Mouse (Mus musculus) MEL (cell line): ENCODE results near the gene Adgrg5. TPM values are rescaled to one million over a fixed set of nuclear protein-coding genes. Genes with fewer than 3 reads are reported as not detected.

Experiments used
- DNase-seq: peaks from one replicate; pipeline ENCODE4 v3.0.0; 2011; ENCODE audit warnings: low read depth, low spot score
- H3K27ac ChIP-seq: 2 replicates; pipeline ENCODE4 v1.5.1; 2012; ENCODE audit warnings: low read depth, mild to moderate bottlenecking, control low read depth, low read length, moderate library complexity; ENCODE audit not compliant: control insufficient read depth
- H3K27me3 ChIP-seq, 2 experiments: fragments of 150-350 bp in 1 of 2; sonication (generic) in 1 of 2; 2 replicates each; pipeline ENCODE4 v1.6.1; 2012; ENCODE audit warnings: low read length in 2 of 2, mild to moderate bottlenecking in 2 of 2, improper control_type of control experiment in 1 of 2, moderate library complexity in 1 of 2; ENCODE audit not compliant: insufficient read depth in 2 of 2, control insufficient read depth in 1 of 2
- H3K36me3 ChIP-seq, 2 experiments: 2 replicates each; pipeline ENCODE4 v1.6.1; 2012 to 2014; ENCODE audit warnings: low read length in 2 of 2, improper control_type of control experiment in 1 of 2, inconsistent platforms in 1 of 2, mild to moderate bottlenecking in 1 of 2; ENCODE audit not compliant: insufficient read depth in 2 of 2, control insufficient read depth in 1 of 2
- H3K4me1 ChIP-seq, 2 experiments: fragments of 150-350 bp in 1 of 2; sonication (generic) in 1 of 2; 2 replicates each; pipeline ENCODE4 v1.6.1; 2012; ENCODE audit warnings: low read length in 2 of 2, improper control_type of control experiment in 1 of 2, mild to moderate bottlenecking in 1 of 2; ENCODE audit not compliant: insufficient read depth in 2 of 2, control insufficient read depth in 1 of 2
- H3K4me3 ChIP-seq, 2 experiments: fragments of 150-350 bp in 1 of 2; sonication (generic) in 1 of 2; 2 replicates each; pipeline ENCODE4 v1.5.1; 2012; ENCODE audit warnings: low read depth in 2 of 2, low read length in 2 of 2, mild to moderate bottlenecking in 2 of 2, moderate library complexity in 2 of 2, control low read depth in 1 of 2, improper control_type of control experiment in 1 of 2; ENCODE audit not compliant: control insufficient read depth in 1 of 2, insufficient read depth in 1 of 2
- H3K79me2 ChIP-seq: 2 replicates; pipeline ENCODE4 v1.6.1; 2012; ENCODE audit warnings: mild to moderate bottlenecking, low read length, moderate library complexity; ENCODE audit not compliant: control insufficient read depth, poor library complexity, insufficient read depth
- H3K9ac ChIP-seq: 2 replicates; pipeline ENCODE4 v1.6.1; 2012; ENCODE audit warnings: low read depth, mild to moderate bottlenecking, control low read depth, low read length, moderate library complexity; ENCODE audit not compliant: control insufficient read depth, poor library complexity, severe bottlenecking
- H3K9me3 ChIP-seq: fragments of 150-350 bp; sonication (generic); replicated peaks from 2 replicates; pipeline ENCODE4 v1.6.1; 2012; ENCODE audit warnings: mild to moderate bottlenecking, low read length, improper control_type of control experiment, moderate library complexity; ENCODE audit not compliant: insufficient read depth
- BHLHE40 ChIP-seq: IDR thresholded peaks from 2 replicates; pipeline ENCODE4 v1.6.1; 2012; ENCODE audit warnings: low read depth, mild to moderate bottlenecking, inconsistent platforms, low read length, improper control_type of control experiment, borderline replicate concordance
- CHD1 ChIP-seq: IDR thresholded peaks from 2 replicates; pipeline ENCODE4 v1.6.1; 2012; ENCODE audit warnings: low read depth, mild to moderate bottlenecking, inconsistent platforms, low read length, improper control_type of control experiment
- CHD2 ChIP-seq: IDR thresholded peaks from 2 replicates; pipeline ENCODE4 v1.6.1; 2011; ENCODE audit warnings: low read length, improper control_type of control experiment
- E2F4 ChIP-seq: IDR thresholded peaks from 2 replicates; pipeline ENCODE4 v1.6.1; 2011; ENCODE audit warnings: low read depth, low read length, improper control_type of control experiment, borderline replicate concordance
- EP300 ChIP-seq, 2 experiments: IDR thresholded peaks; 2 replicates each; pipeline ENCODE4 v1.6.1; 2011; ENCODE audit warnings: improper control_type of control experiment in 2 of 2, low read length in 2 of 2, low read depth in 1 of 2, mild to moderate bottlenecking in 1 of 2
- ETS1 ChIP-seq: IDR thresholded peaks from 2 replicates; pipeline ENCODE4 v1.6.1; 2012; ENCODE audit warnings: low read depth, mild to moderate bottlenecking, inconsistent platforms, low read length, improper control_type of control experiment, moderate library complexity
- GABPA ChIP-seq: IDR thresholded peaks from 2 replicates; pipeline ENCODE4 v1.6.1; 2012; ENCODE audit warnings: low read depth, mild to moderate bottlenecking, inconsistent platforms, low read length, improper control_type of control experiment, moderate library complexity
- GATA1 ChIP-seq: IDR thresholded peaks from 2 replicates; pipeline ENCODE4 v1.6.1; 2011; ENCODE audit warnings: low read depth, low read length, improper control_type of control experiment
- HCFC1 ChIP-seq: IDR thresholded peaks from 2 replicates; pipeline ENCODE4 v1.6.1; 2012; ENCODE audit warnings: low read depth, mild to moderate bottlenecking, inconsistent platforms, low read length, improper control_type of control experiment, moderate library complexity
- JUND ChIP-seq: IDR thresholded peaks from 2 replicates; pipeline ENCODE4 v1.6.1; 2011; ENCODE audit warnings: low read depth, mild to moderate bottlenecking, improper control_type of control experiment, low read length
- KAT2A ChIP-seq: conservative IDR thresholded peaks from 2 replicates; pipeline ENCODE4 v1.6.1; 2012; ENCODE audit warnings: low read depth, low read length, improper control_type of control experiment, inconsistent platforms
- MAFK ChIP-seq: IDR thresholded peaks from 2 replicates; pipeline ENCODE4 v1.6.1; 2011; ENCODE audit warnings: low read depth, mild to moderate bottlenecking, low read length, improper control_type of control experiment, borderline replicate concordance
- MAX ChIP-seq: IDR thresholded peaks from 2 replicates; pipeline ENCODE4 v1.6.1; 2011; ENCODE audit warnings: low read length, improper control_type of control experiment
- MAZ ChIP-seq: IDR thresholded peaks from 2 replicates; pipeline ENCODE4 v1.6.1; 2012; ENCODE audit warnings: low read depth, mild to moderate bottlenecking, inconsistent platforms, low read length, improper control_type of control experiment
- MEF2A ChIP-seq: IDR thresholded peaks from 2 replicates; pipeline ENCODE4 v1.6.1; 2014; ENCODE audit warnings: low read depth, mild to moderate bottlenecking, inconsistent platforms, low read length, improper control_type of control experiment; ENCODE audit not compliant: poor library complexity, insufficient replicate concordance, severe bottlenecking; ENCODE audit errors: extremely low read depth
- MXI1 ChIP-seq: IDR thresholded peaks from 2 replicates; pipeline ENCODE4 v1.6.1; 2011; ENCODE audit warnings: mild to moderate bottlenecking, low read depth, low read length, improper control_type of control experiment
- MYB ChIP-seq: IDR thresholded peaks from 2 replicates; pipeline ENCODE4 v1.6.1; 2011; ENCODE audit warnings: mild to moderate bottlenecking, low read depth, low read length, improper control_type of control experiment
- MYC ChIP-seq: IDR thresholded peaks from 2 replicates; pipeline ENCODE4 v1.6.1; 2011; ENCODE audit warnings: low read depth, mild to moderate bottlenecking, low read length, improper control_type of control experiment, moderate library complexity
- NELFE ChIP-seq: IDR thresholded peaks from 2 replicates; pipeline ENCODE4 v1.6.1; 2011; ENCODE audit warnings: low read depth, low read length, improper control_type of control experiment
- NRF1 ChIP-seq: IDR thresholded peaks from 2 replicates; pipeline ENCODE4 v1.6.1; 2014; ENCODE audit warnings: low read depth, mild to moderate bottlenecking, inconsistent platforms, low read length, improper control_type of control experiment, moderate library complexity; ENCODE audit not compliant: poor library complexity, insufficient read depth, severe bottlenecking
- POLR2A ChIP-seq, 2 experiments: IDR thresholded peaks; 2 replicates each; pipeline ENCODE4 v1.6.1; 2011 to 2012; ENCODE audit warnings: low read length in 2 of 2, mild to moderate bottlenecking in 2 of 2, control low read depth in 1 of 2, improper control_type of control experiment in 1 of 2, low read depth in 1 of 2, moderate library complexity in 1 of 2; ENCODE audit not compliant: control insufficient read depth in 1 of 2, insufficient read depth in 1 of 2, poor library complexity in 1 of 2
- POLR2AphosphoS2 ChIP-seq: IDR thresholded peaks from 2 replicates; pipeline ENCODE4 v1.6.1; 2011; ENCODE audit warnings: low read length, improper control_type of control experiment
- POLR2AphosphoS5 ChIP-seq: IDR thresholded peaks from 2 replicates; pipeline ENCODE4 v1.6.1; 2012; ENCODE audit warnings: low read depth, borderline replicate concordance, mild to moderate bottlenecking, inconsistent platforms, low read length, moderate library complexity, mixed read lengths
- RAD21 ChIP-seq: IDR thresholded peaks from 2 replicates; pipeline ENCODE4 v1.6.1; 2011; ENCODE audit warnings: mild to moderate bottlenecking, low read depth, low read length, improper control_type of control experiment
- RCOR1 ChIP-seq: IDR thresholded peaks from 2 replicates; pipeline ENCODE4 v1.6.1; 2012; ENCODE audit warnings: low read depth, mild to moderate bottlenecking, inconsistent platforms, low read length, improper control_type of control experiment
- SIN3A ChIP-seq: IDR thresholded peaks from 2 replicates; pipeline ENCODE4 v1.6.1; 2012; ENCODE audit warnings: low read length, improper control_type of control experiment, inconsistent platforms
- SMC3 ChIP-seq: IDR thresholded peaks from 2 replicates; pipeline ENCODE4 v1.6.1; 2011; ENCODE audit warnings: low read depth, low read length, improper control_type of control experiment
- TAL1 ChIP-seq: IDR thresholded peaks from 2 replicates; pipeline ENCODE4 v1.6.1; 2012; ENCODE audit warnings: mild to moderate bottlenecking, inconsistent platforms, low read length, moderate library complexity, mixed read lengths
- TBP ChIP-seq: IDR thresholded peaks from 2 replicates; pipeline ENCODE4 v1.8.0; 2011; ENCODE audit warnings: low read depth, low read length, improper control_type of control experiment
- UBTF ChIP-seq: IDR thresholded peaks from 2 replicates; pipeline ENCODE4 v1.6.1; 2012; ENCODE audit warnings: low read depth, mild to moderate bottlenecking, inconsistent platforms, low read length, improper control_type of control experiment, moderate library complexity, borderline replicate concordance; ENCODE audit not compliant: insufficient read depth
- USF1 ChIP-seq: IDR thresholded peaks from 2 replicates; pipeline ENCODE4 v1.6.1; 2014; ENCODE audit warnings: low read depth, mild to moderate bottlenecking, inconsistent platforms, low read length, improper control_type of control experiment, moderate library complexity
- ZC3H11A ChIP-seq: IDR thresholded peaks from 2 replicates; pipeline ENCODE4 v1.6.1; 2012; ENCODE audit warnings: low read depth, mild to moderate bottlenecking, inconsistent platforms, low read length, improper control_type of control experiment
- ZKSCAN1 ChIP-seq: IDR thresholded peaks from 2 replicates; pipeline ENCODE4 v1.6.1; 2012; ENCODE audit warnings: low read depth, mild to moderate bottlenecking, inconsistent platforms, low read length, improper control_type of control experiment, moderate library complexity
- ZMIZ1 ChIP-seq: IDR thresholded peaks from 2 replicates; pipeline ENCODE4 v1.6.1; 2012; ENCODE audit warnings: low read depth, mild to moderate bottlenecking, inconsistent platforms, low read length, improper control_type of control experiment, moderate library complexity
- ZNF384 ChIP-seq: IDR thresholded peaks from 2 replicates; pipeline ENCODE4 v1.6.1; 2012; ENCODE audit warnings: low read depth, mild to moderate bottlenecking, inconsistent platforms, low read length, improper control_type of control experiment
- polyA plus RNA-seq, 2 experiments: library from polyadenylated mRNA; stranded (reverse) in 1 of 2; unstranded in 1 of 2; fragments of >175 nt in 1 of 2; fragments of >200 nt in 1 of 2; gene quantifications; 2 replicates each; pipeline versions ENCODE4 v1.2.1 to v1.2.4; 2012; ENCODE audit warnings: low replicate concordance in 2 of 2, low read depth in 1 of 2; ENCODE audit not compliant: insufficient read length in 2 of 2, insufficient read depth in 1 of 2, missing spikeins in 1 of 2
- total RNA-seq: library from RNA; depleted of rRNA; stranded (reverse); fragments of 300-350 nt; gene quantifications from 2 replicates; pipeline ENCODE4 v1.2.3, GENCODE M21; 2012

Adgrg5 gene
- total and polyA plus RNA-seq, 3 experiments = 0.04 to 1.3 TPM; not detected in 1

DNA sequence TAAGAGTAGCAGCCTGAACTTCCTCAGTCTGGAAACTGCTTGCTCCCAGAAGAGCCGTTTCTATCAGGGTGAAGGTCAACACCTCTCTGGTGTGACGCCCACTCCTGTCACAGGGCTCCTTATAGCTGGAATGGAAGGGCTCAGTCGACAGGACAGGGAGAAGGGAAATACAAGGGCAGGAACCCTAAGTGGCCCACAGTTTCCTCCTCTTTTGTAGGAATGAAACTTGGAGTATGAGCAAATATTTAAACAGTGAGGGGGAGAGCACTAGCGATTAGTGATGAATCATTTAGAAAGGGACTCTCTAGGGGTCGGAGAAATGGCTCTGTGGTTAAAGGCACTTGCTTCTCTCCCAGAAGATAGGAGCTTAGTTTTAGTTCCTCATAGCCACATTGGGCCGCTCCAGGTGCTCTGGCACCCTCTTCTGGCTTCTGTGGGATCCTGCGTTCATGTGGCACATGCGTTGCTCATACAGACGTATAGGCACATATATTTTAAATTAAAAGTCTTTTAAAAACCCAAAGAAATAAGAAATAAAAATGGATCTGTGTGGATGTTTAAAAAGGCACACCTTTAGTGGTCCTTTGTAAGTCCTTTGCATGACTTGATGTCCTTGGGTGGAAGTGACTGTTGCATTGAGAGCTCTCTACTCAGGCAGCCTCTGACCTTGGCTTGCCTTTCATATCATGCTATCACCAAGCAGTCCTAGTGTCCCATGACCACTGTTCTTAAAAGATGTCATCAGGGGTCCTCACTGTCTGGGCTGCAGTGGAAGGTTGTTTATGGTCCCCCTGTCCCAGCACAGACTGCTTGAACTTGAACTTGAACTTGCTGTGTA is 31.6 kb downstream of the Adgrg5 start:
- no peaks in the 10 kb centered on the region for H3K9me3 ChIP-seq
- DNase-seq = peak; percentile 88
- no peaks in the 10 kb centered on the region for H3K79me2 ChIP-seq
- H3K9ac ChIP-seq = peak overlapping the region; percentile 55
- peaks cover 0 to 4% of the 10 kb centered on the region in 2 experiments; a peak in 2 of 4 replicates for H3K36me3 ChIP-seq
- H3K27me3 ChIP-seq = no peaks in the 10 kb centered on the region
- H3K4me1 ChIP-seq = peaks cover 0 to 15% of the 10 kb centered on the region in 2 experiments; a peak in 3 of 4 replicates
- peak overlapping the region; percentile 89 for H3K27ac ChIP-seq
- H3K4me3 ChIP-seq = peak overlapping the region; percentile 25 to 44
- 0 out of 2 replicates have a peak, but pooled peaks have one; percentile 8 for TF ChIP-seq RCOR1
- TF ChIP-seq POLR2AphosphoS5 = no peak
- TF ChIP-seq MAZ = no peak
- TF ChIP-seq MXI1 = peak; percentile 67; the same call in 1 of the 2 replicates
- no peak for TF ChIP-seq ZMIZ1
- no peak for TF ChIP-seq MAFK
- no peak for TF ChIP-seq MYB
- no peak for TF ChIP-seq CHD1
- TF ChIP-seq NRF1 = no peak
- peak; percentile 71 for TF ChIP-seq MAX
- TF ChIP-seq TAL1 = no peak
- TF ChIP-seq HCFC1 = peak; percentile 51; the same call in 1 of the 2 replicates
- no peak for TF ChIP-seq ZC3H11A
- TF ChIP-seq CHD2 = no peak
- 0 out of 2 replicates have a peak, but pooled peaks have one; percentile 54 for TF ChIP-seq JUND
- TF ChIP-seq ZKSCAN1 = no peak
- TF ChIP-seq SIN3A = peak; percentile 66; the same call in 1 of the 2 replicates
- peak; percentile 43 for TF ChIP-seq RAD21
- no peak for TF ChIP-seq E2F4
- TF ChIP-seq BHLHE40 = no peak
- no peak for TF ChIP-seq KAT2A
- TF ChIP-seq MYC = peak; percentile 89
- peak; percentile 55; the same call in 1 of the 2 replicates for TF ChIP-seq ETS1
- TF ChIP-seq USF1 = no peak
- no peak for TF ChIP-seq GATA1
- peak; percentile 76; the same call in 1 of the 2 replicates for TF ChIP-seq GABPA
- TF ChIP-seq EP300 (IDR thresholded peaks at IDR 0.05; ENCODE audit: low read depth in 1 of 2, low read length in 2 of 2) = peak in 1 of 2 experiments; percentile 15; a peak in 1 of 4 replicates
- TF ChIP-seq TBP = peak; percentile 59; the same call in 1 of the 2 replicates
- TF ChIP-seq MEF2A = no peak
- TF ChIP-seq UBTF = no peak
- peak; percentile 38 for TF ChIP-seq NELFE
- no peak; the same call in 1 of the 2 replicates for TF ChIP-seq POLR2AphosphoS2
- peak in 1 of 2 experiments; percentile 69; a peak in 2 of 4 replicates for TF ChIP-seq POLR2A (IDR thresholded peaks at IDR 0.05; ENCODE audit: control insufficient read depth in 1 of 2, insufficient read depth in 1 of 2, low read depth in 1 of 2, low read length in 2 of 2, poor library complexity in 1 of 2)
- TF ChIP-seq ZNF384 = no peak
- peak; percentile 53 for TF ChIP-seq SMC3
